Mouse (Mus musculus): Measurements from ENCODE around the gene Pard3b. TPM values are rescaled to one million over a fixed set of nuclear protein-coding genes. Genes with fewer than 3 reads are reported as not detected.

Pard3b gene
- polyA plus RNA-seq, 1 experiment: 0.71 TPM

GRCm38 (mm10) chr1:62488871-62489270, 850.2 kb downstream of the Pard3b start:
- Histone ChIP-seq H3K27me3 (ENCODE audit: control insufficient read depth, insufficient read depth, low read length) (no peaks in the 10 kb centered on the region), H3K4me3 (ENCODE audit: control insufficient read depth, insufficient read depth, low read length) (no peak overlapping the region), H3K36me3 (ENCODE audit: control insufficient read depth, insufficient read depth, low read length) (no peaks in the 10 kb centered on the region), H3K4me1 (replicated peaks; ENCODE audit: control insufficient read depth, insufficient read depth, low read length) (no peaks in the 10 kb centered on the region), H3K27ac (ENCODE audit: control insufficient read depth, insufficient read depth, low read length) (no peak overlapping the region)
- WGBS: 89% methylated on average over 6 of the region's 6 CpGs
- TF ChIP-seq POLR2A (IDR thresholded peaks at IDR 0.05; ENCODE audit: control insufficient read depth, extremely low read depth, insufficient read depth, low read length, poor library complexity) (no peak), CTCF (IDR thresholded peaks at IDR 0.05; ENCODE audit: borderline replicate concordance, control insufficient read depth, extremely low read depth, insufficient read depth, low read length, poor library complexity) (no peak)
- no peak for DNase-seq

DNA sequence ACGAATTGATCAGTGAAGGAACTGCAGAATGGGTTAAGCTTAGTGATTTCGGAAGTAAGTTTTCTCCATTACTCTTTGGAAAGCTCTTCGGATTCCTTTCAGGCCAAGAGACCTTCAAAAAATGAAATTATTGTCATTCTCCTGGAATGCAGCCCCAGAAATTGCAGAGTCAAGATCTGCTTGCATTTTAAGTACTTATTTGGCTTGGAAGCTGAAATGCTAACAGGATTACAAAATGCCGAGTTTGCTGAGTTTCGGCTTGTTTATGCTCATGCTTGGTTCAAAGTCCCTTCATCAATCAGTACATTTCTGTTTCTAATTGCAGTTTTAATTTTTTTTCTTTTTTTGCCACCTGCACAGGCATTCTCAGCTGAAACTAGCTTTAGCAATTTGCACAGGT, 860.5 kb downstream of the Pard3b start:
- Histone ChIP-seq H3K27ac (ENCODE audit: control insufficient read depth, insufficient read depth, low read length) (no peak overlapping the region), H3K4me3 (ENCODE audit: control insufficient read depth, insufficient read depth, low read length) (no peak overlapping the region), H3K36me3 (ENCODE audit: control insufficient read depth, insufficient read depth, low read length) (no peaks in the 10 kb centered on the region), H3K27me3 (ENCODE audit: control insufficient read depth, insufficient read depth, low read length) (no peaks in the 10 kb centered on the region), H3K4me1 (replicated peaks; ENCODE audit: control insufficient read depth, insufficient read depth, low read length) (no peaks in the 10 kb centered on the region)
- DNase-seq: no peak
- TF ChIP-seq CTCF (IDR thresholded peaks at IDR 0.05; ENCODE audit: borderline replicate concordance, control insufficient read depth, extremely low read depth, insufficient read depth, low read length, poor library complexity): no peak
- no peak for TF ChIP-seq POLR2A (IDR thresholded peaks at IDR 0.05; ENCODE audit: control insufficient read depth, extremely low read depth, insufficient read depth, low read length, poor library complexity)
- 93% methylated on average over 5 of the region's 5 CpGs for WGBS

- Histone ChIP-seq H3K27me3 (ENCODE audit: control insufficient read depth, insufficient read depth, low read length) (no peaks in the 10 kb centered on the region), H3K36me3 (ENCODE audit: control insufficient read depth, insufficient read depth, low read length) (no peaks in the 10 kb centered on the region), H3K27ac (ENCODE audit: control insufficient read depth, insufficient read depth, low read length) (no peak overlapping the region), H3K4me1 (replicated peaks; ENCODE audit: control insufficient read depth, insufficient read depth, low read length) (no peaks in the 10 kb centered on the region), H3K4me3 (ENCODE audit: control insufficient read depth, insufficient read depth, low read length) (no peak overlapping the region)
- no peak for DNase-seq
- WGBS: 92% methylated on average over 4 of the region's 4 CpGs
- TF ChIP-seq POLR2A (IDR thresholded peaks at IDR 0.05; ENCODE audit: control insufficient read depth, extremely low read depth, insufficient read depth, low read length, poor library complexity) (no peak), CTCF (IDR thresholded peaks at IDR 0.05; ENCODE audit: borderline replicate concordance, control insufficient read depth, extremely low read depth, insufficient read depth, low read length, poor library complexity) (no peak)
Observed at GRCm38 (mm10) chr1:62510501-62510900, 871.9 kb downstream of the Pard3b start.

GRCm38 (mm10) chr1:62511681-62512080, 873.1 kb downstream of the Pard3b start:
- no peaks in the 10 kb centered on the region for H3K36me3 ChIP-seq (ENCODE audit: control insufficient read depth, insufficient read depth, low read length)
- H3K4me3 ChIP-seq (ENCODE audit: control insufficient read depth, insufficient read depth, low read length): no peak overlapping the region
- no peaks in the 10 kb centered on the region for H3K27me3 ChIP-seq (ENCODE audit: control insufficient read depth, insufficient read depth, low read length)
- no peak for TF ChIP-seq CTCF (IDR thresholded peaks at IDR 0.05; ENCODE audit: borderline replicate concordance, control insufficient read depth, extremely low read depth, insufficient read depth, low read length, poor library complexity)
- TF ChIP-seq POLR2A (IDR thresholded peaks at IDR 0.05; ENCODE audit: control insufficient read depth, extremely low read depth, insufficient read depth, low read length, poor library complexity): no peak
- H3K27ac ChIP-seq (ENCODE audit: control insufficient read depth, insufficient read depth, low read length): no peak overlapping the region
- no peaks in the 10 kb centered on the region for H3K4me1 ChIP-seq (replicated peaks; ENCODE audit: control insufficient read depth, insufficient read depth, low read length)
- WGBS: 98% methylated on average over 3 of the region's 3 CpGs
- DNase-seq: no peak

GRCm38 (mm10) chr1:62518621-62519213, 880.1 kb downstream of the Pard3b start:
- WGBS: 91% methylated on average over 2 of the region's 2 CpGs
- Histone ChIP-seq H3K27me3 (ENCODE audit: control insufficient read depth, insufficient read depth, low read length) (no peaks in the 10 kb centered on the region), H3K4me3 (ENCODE audit: control insufficient read depth, insufficient read depth, low read length) (no peak overlapping the region), H3K36me3 (ENCODE audit: control insufficient read depth, insufficient read depth, low read length) (no peaks in the 10 kb centered on the region), H3K27ac (ENCODE audit: control insufficient read depth, insufficient read depth, low read length) (no peak overlapping the region), H3K4me1 (replicated peaks; ENCODE audit: control insufficient read depth, insufficient read depth, low read length) (no peaks in the 10 kb centered on the region)
- no peak for TF ChIP-seq CTCF (IDR thresholded peaks at IDR 0.05; ENCODE audit: borderline replicate concordance, control insufficient read depth, extremely low read depth, insufficient read depth, low read length, poor library complexity)
- TF ChIP-seq POLR2A (IDR thresholded peaks at IDR 0.05; ENCODE audit: control insufficient read depth, extremely low read depth, insufficient read depth, low read length, poor library complexity): no peak
- no peak for DNase-seq

DNA sequence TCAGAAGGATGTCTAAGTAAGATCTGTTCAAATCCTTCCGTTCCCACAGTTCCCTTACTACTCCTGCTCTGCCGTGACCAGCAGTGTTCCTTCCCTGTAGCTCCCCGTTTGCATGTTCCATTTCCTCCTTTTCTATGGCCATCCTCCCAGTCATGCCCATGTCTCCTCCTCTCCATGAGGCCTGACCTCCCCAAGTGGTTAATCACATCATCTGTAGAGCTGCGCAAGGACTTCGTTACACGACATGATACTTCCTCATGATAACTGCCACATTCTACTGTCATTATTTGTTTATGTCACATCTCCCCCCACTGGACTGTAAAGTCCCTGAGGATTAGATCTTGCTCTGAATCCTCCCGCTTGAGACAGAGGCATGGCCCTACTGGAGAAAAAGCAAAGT, 882.7 kb downstream of the Pard3b start:
- Histone ChIP-seq H3K4me3 (ENCODE audit: control insufficient read depth, insufficient read depth, low read length) (no peak overlapping the region), H3K4me1 (replicated peaks; ENCODE audit: control insufficient read depth, insufficient read depth, low read length) (no peaks in the 10 kb centered on the region), H3K27me3 (ENCODE audit: control insufficient read depth, insufficient read depth, low read length) (no peaks in the 10 kb centered on the region), H3K27ac (ENCODE audit: control insufficient read depth, insufficient read depth, low read length) (no peak overlapping the region), H3K36me3 (ENCODE audit: control insufficient read depth, insufficient read depth, low read length) (no peaks in the 10 kb centered on the region)
- no peak for TF ChIP-seq CTCF (IDR thresholded peaks at IDR 0.05; ENCODE audit: borderline replicate concordance, control insufficient read depth, extremely low read depth, insufficient read depth, low read length, poor library complexity)
- no peak for TF ChIP-seq POLR2A (IDR thresholded peaks at IDR 0.05; ENCODE audit: control insufficient read depth, extremely low read depth, insufficient read depth, low read length, poor library complexity)
- WGBS: 84% methylated on average over 7 of the region's 7 CpGs
- DNase-seq: no peak

GRCm38 (mm10) chr1:62522761-62523160, 884.1 kb downstream of the Pard3b start:
- no peak for TF ChIP-seq POLR2A (IDR thresholded peaks at IDR 0.05; ENCODE audit: control insufficient read depth, extremely low read depth, insufficient read depth, low read length, poor library complexity)
- TF ChIP-seq CTCF (IDR thresholded peaks at IDR 0.05; ENCODE audit: borderline replicate concordance, control insufficient read depth, extremely low read depth, insufficient read depth, low read length, poor library complexity): no peak
- no peaks in the 10 kb centered on the region for H3K36me3 ChIP-seq (ENCODE audit: control insufficient read depth, insufficient read depth, low read length)
- H3K4me3 ChIP-seq (ENCODE audit: control insufficient read depth, insufficient read depth, low read length): no peak overlapping the region
- WGBS: 96% methylated on average over 2 of the region's 2 CpGs
- no peak overlapping the region for H3K27ac ChIP-seq (ENCODE audit: control insufficient read depth, insufficient read depth, low read length)
- H3K27me3 ChIP-seq (ENCODE audit: control insufficient read depth, insufficient read depth, low read length): no peaks in the 10 kb centered on the region
- no peaks in the 10 kb centered on the region for H3K4me1 ChIP-seq (replicated peaks; ENCODE audit: control insufficient read depth, insufficient read depth, low read length)
- DNase-seq: no peak

Data from thymus, adult 2 months (tissue).